Mouse (Mus musculus) cortical plate, adult 2 months (tissue): ENCODE measurements around the gene Shroom4. TPM values are rescaled to one million over a fixed set of nuclear protein-coding genes. Genes with fewer than 3 reads are reported as not detected.
"Not testable (repeated sequence)": the region's sequence is repeated elsewhere in the genome, so short reads cannot be mapped to it uniquely, and the experiment has no call there.

Source experiments
- H3K27ac ChIP-seq: fragments of 200-500 bp; 2 replicates; pipeline ENCODE4 v1.5.1; 2012; ENCODE audit warnings: low read length, control low read depth, inconsistent platforms; ENCODE audit not compliant: insufficient read depth
- H3K4me1 ChIP-seq: fragments of 200-500 bp; 2 replicates; pipeline ENCODE4 v1.6.1; 2011; ENCODE audit warnings: low read length; ENCODE audit not compliant: control insufficient read depth, insufficient read depth
- H3K4me3 ChIP-seq: fragments of 200-500 bp; 2 replicates; pipeline ENCODE4 v1.5.1; 2011; ENCODE audit warnings: mild to moderate bottlenecking, low read length, control low read depth; ENCODE audit not compliant: insufficient read depth
- CTCF ChIP-seq: fragments of 200-500 bp; IDR thresholded peaks from 2 replicates; pipeline ENCODE4 v1.5.1; 2011; ENCODE audit warnings: mild to moderate bottlenecking, control low read depth, low read length; ENCODE audit not compliant: insufficient read depth; ENCODE audit errors: extremely low read depth
- POLR2A ChIP-seq: fragments of 200-500 bp; IDR thresholded peaks from 2 replicates; pipeline ENCODE4 v1.6.1; 2011; ENCODE audit warnings: mild to moderate bottlenecking, low read length, control low read depth; ENCODE audit not compliant: insufficient read depth; ENCODE audit errors: extremely low read depth
- polyA plus RNA-seq: library from polyadenylated mRNA; depleted of rRNA; stranded (reverse); fragments of >200 nt; gene quantifications from 2 replicates; pipeline ENCODE4 v1.2.3, GENCODE M21; 2012

Gene Shroom4
- polyA plus RNA-seq, 1 experiment = 2.5 TPM

GRCm38 (mm10) chrX:6409114-6409513 lies 9.5 kb downstream of the Shroom4 start:
- TF ChIP-seq CTCF = no peak
- TF ChIP-seq POLR2A = no peak
- no peak overlapping the region for H3K4me3 ChIP-seq

GRCm38 (mm10) chrX:6415412-6415811 lies 15.8 kb downstream of the Shroom4 start:
- TF ChIP-seq CTCF (no peak), POLR2A (no peak)
- H3K4me1 ChIP-seq = no peaks in the 10 kb centered on the region
- no peak overlapping the region for H3K4me3 ChIP-seq
- H3K27ac ChIP-seq = no peak overlapping the region

More at GRCm38 (mm10) chrX:6409114-6409513, 9.5 kb downstream of the Shroom4 start:
- Histone ChIP-seq H3K27ac (no peak overlapping the region), H3K4me1 (no peaks in the 10 kb centered on the region)

GRCm38 (mm10) chrX:6415936-6416335 lies 16.3 kb downstream of the Shroom4 start:
- H3K4me3 ChIP-seq = no peak overlapping the region
- no peak for TF ChIP-seq POLR2A
- no peak for TF ChIP-seq CTCF
- H3K27ac ChIP-seq = no peak overlapping the region
- no peaks in the 10 kb centered on the region for H3K4me1 ChIP-seq

GRCm38 (mm10) chrX:6418140-6418539 lies 18.5 kb downstream of the Shroom4 start:
- no peak for TF ChIP-seq POLR2A
- TF ChIP-seq CTCF = no peak
- no peak overlapping the region for H3K4me3 ChIP-seq
- no peak overlapping the region for H3K27ac ChIP-seq
- H3K4me1 ChIP-seq = no peaks in the 10 kb centered on the region

GRCm38 (mm10) chrX:6435260-6435659 lies 35.6 kb downstream of the Shroom4 start:
- TF ChIP-seq CTCF (no peak), POLR2A (no peak)
- no peak overlapping the region for H3K4me3 ChIP-seq
- no peaks in the 10 kb centered on the region for H3K4me1 ChIP-seq
- H3K27ac ChIP-seq = no peak overlapping the region

- H3K27ac ChIP-seq = no peak overlapping the region
- no peak overlapping the region for H3K4me3 ChIP-seq
- TF ChIP-seq POLR2A (no peak), CTCF (no peak)
- no peaks in the 10 kb centered on the region for H3K4me1 ChIP-seq
These were observed 46.8 kb downstream of the Shroom4 start for GRCm38 (mm10) chrX:6446422-6446821.

- TF ChIP-seq POLR2A (no peak), CTCF (no peak)
- H3K27ac ChIP-seq = no peak overlapping the region
- H3K4me3 ChIP-seq = no peak overlapping the region
- no peaks in the 10 kb centered on the region for H3K4me1 ChIP-seq
These were observed 48.3 kb downstream of the Shroom4 start for GRCm38 (mm10) chrX:6448001-6448400.

- no peak for TF ChIP-seq CTCF
- no peak for TF ChIP-seq POLR2A
- Histone ChIP-seq H3K4me1 (no peaks in the 10 kb centered on the region), H3K4me3 (no peak overlapping the region), H3K27ac (no peak overlapping the region)
These were observed 53.6 kb downstream of the Shroom4 start for GRCm38 (mm10) chrX:6453220-6453619.

GRCm38 (mm10) chrX:6469251-6469650 lies 69.6 kb downstream of the Shroom4 start:
- H3K4me3 ChIP-seq, H3K27ac ChIP-seq, H3K4me1 ChIP-seq: not testable (repeated sequence)

GRCm38 (mm10) chrX:6472563-6472962 lies 72.9 kb downstream of the Shroom4 start:
- H3K27ac ChIP-seq, H3K4me1 ChIP-seq, H3K4me3 ChIP-seq: not testable (repeated sequence)

GRCm38 (mm10) chrX:6475177-6475576 lies 75.5 kb downstream of the Shroom4 start:
- no peaks in the 10 kb centered on the region for H3K4me1 ChIP-seq
- no peak overlapping the region for H3K4me3 ChIP-seq
- no peak overlapping the region for H3K27ac ChIP-seq
- 0 out of 2 replicates have a peak, but pooled peaks have one; percentile 10 for TF ChIP-seq CTCF
- TF ChIP-seq POLR2A = no peak
